Mouse (Mus musculus) kidney, adult 11 months (tissue): ENCODE results near the gene Pnpla1.

Experiments
- DNase-seq: peaks from one replicate; pipeline ENCODE4 v3.0.0; 2022

Pnpla1 gene

DNA sequence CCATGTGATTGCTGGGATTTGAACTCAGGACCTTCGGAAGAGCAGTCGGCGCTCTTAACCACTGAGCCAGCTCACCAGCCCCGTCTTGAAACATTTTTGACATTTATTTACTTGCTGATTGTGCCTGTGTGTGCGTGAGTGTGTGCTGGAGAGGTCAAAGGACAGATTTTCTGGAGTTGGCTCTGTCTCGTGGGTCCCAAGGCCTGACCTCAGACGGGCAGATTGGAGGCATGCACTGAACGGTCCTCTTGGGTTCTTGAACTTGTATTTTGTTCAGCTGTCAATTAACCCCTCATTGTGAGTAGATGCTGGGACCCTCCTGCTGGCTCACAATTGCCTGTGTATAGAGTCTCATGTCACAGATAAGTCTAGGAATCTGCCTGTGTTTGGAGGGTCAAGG lies 28.1 kb downstream of the Pnpla1 start:
- DNase-seq: no peak

GRCm38 (mm10) chr17:28894050-28894767 lies 36.0 kb downstream of the Pnpla1 start:
- no peak for DNase-seq

DNA sequence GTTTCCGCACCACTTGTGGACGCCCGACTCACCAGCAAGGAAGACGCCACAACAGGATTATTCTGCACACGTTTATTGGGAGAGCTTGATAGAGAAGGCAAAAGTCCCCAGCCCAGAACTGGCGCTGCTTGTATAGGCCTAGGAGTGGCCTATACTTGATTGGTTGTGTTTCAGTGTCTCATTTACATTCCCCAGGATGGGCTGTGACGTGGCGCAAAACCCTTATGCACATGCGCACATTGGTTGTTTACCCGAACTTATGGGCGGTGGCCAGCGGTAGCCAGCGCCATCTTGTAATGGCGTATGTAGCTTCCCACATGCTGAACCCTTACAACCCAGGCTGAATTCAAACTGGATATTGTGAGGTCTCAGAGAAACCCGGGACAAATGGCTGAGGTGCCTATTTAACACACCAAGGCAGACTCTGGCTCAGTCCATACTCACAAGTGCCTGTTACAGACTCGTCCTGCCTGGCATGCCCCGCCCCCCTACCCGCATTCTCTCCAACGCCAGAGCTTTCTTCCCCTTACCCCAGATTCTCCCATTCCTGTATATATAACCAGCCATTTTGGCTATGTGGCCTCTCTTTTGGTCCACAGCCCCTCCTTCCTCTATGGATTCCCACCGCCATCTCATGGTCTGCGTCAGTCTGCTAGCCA lies 37.1 kb downstream of the Pnpla1 start:
- no peak for DNase-seq

- no peak for DNase-seq
Observed at GRCm38 (mm10) chr17:28896095-28896780, 38.0 kb downstream of the Pnpla1 start.

DNA sequence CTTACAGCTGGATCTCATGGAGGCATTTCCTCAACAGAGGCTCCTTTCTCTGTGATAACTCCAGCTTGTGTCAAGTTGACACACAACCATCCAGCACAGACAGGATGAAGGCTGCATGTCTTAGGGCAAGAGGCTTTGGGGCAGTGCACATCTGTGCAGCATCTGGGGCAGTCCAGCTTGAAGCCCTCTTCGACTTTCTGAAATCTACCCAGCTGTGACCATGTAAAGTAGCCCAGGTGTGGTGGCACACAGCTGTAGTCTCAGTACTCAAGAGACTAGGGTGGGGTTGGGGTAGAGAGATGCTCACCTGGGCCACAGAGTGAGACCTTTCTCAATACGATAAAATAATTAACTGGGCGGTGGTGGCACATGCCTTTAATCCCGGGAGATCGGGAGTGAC lies 39.6 kb downstream of the Pnpla1 start:
- no peak for DNase-seq

DNA sequence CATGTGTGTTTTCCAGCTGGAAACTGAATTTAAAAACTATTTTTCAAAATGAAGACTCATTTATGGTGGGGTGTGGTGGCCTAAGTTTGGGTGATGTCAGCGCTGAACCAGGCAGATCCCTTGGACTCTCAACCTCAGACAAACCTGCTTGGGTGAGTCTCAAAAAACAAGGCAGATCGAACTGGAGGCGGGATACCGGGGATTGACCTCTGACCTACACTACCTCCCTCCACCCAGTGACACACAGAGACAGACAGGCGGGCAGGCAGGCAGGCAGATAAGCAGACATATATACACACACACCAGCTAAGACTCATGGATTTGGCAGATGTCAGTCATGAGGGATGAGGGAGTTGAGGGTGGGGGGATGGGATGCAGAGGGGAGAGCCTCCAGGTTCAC lies 40.0 kb downstream of the Pnpla1 start:
- DNase-seq: no peak

DNA sequence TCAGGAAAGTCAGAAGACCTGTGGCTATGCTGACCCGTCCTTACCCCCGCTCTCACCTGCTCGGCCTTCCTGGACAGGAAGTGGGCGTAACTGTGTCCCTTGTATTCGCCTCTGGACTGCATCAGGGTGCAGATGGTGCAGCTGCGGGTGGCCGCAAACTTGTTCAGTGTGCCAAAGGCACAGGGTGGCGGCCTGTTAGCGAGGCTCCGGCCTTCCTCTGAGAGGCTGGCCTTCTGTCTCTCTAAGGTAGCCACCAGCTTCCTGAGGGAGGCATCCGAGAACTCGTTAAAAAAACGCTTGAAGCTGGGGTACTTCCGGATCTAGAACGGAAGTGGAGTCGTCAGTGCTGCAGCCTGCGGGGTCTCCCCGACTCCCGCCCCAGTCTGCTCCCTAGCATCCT lies 41.2 kb downstream of the Pnpla1 start:
- no peak for DNase-seq

- DNase-seq: no peak
Observed at GRCm38 (mm10) chr17:28901559-28901958, 43.3 kb downstream of the Pnpla1 start.

DNA sequence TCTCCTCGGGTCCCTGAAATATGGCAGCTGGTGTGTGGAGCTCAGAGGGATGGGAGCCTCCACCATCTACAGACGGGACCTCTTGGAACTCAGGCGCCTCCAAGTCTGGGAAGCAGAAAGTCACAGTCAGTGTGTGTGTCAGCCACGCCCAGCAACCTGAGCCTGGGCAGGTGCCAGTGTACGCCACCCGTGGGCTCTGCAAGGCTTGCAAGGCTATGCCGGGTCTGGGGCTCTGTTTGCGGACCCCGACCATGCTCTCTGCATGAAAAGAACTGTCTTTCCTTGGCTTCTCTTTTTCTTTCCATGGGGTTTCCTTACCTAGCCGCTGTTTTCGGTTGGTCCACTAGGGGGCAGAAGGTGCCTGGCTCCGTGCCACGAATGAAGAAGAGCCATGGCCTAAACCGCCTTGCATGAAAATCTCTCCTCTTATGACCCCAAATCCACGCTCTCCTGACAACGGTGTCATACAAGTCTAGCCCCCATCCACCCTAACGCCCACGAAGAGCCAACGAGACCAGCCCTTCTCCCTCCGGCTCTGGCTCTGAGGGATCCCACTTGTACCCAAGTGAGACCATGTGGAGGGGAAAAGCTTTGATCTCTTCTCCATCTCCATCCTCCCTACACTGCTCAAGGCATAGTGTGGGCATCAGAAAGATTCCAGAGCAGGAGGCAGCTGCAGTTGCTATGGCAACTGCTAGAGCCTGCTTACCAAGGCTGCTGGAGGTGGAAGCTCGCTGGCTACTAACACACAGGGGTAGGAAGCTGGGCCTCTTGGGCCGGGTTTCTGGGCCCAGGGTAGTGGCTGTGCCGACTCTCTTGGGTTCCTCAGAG lies 46.5 kb downstream of the Pnpla1 start:
- peak; percentile 28 for DNase-seq

GRCm38 (mm10) chr17:28905377-28905916 lies 47.2 kb downstream of the Pnpla1 start:
- DNase-seq: no peak

DNA sequence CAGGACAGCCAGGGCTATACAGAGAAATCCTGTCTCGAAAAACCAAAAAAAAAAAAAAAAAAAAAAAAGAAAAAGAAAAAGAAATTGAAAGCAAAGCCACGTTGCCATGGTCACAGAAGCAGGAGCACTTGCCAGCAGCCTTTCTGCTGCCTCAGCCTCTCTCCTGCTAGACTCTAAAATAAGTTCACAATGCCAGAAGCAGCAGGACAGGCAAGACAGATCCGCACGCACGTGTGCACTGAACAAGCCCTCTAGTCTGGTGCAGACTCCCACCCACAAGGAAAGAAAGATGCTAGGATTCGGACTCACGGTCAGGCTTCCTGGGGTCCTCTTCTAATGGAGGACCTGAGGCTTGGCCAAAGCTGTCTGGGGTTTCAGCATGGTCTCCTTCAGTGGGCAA lies 49.7 kb downstream of the Pnpla1 start:
- no peak for DNase-seq

DNA sequence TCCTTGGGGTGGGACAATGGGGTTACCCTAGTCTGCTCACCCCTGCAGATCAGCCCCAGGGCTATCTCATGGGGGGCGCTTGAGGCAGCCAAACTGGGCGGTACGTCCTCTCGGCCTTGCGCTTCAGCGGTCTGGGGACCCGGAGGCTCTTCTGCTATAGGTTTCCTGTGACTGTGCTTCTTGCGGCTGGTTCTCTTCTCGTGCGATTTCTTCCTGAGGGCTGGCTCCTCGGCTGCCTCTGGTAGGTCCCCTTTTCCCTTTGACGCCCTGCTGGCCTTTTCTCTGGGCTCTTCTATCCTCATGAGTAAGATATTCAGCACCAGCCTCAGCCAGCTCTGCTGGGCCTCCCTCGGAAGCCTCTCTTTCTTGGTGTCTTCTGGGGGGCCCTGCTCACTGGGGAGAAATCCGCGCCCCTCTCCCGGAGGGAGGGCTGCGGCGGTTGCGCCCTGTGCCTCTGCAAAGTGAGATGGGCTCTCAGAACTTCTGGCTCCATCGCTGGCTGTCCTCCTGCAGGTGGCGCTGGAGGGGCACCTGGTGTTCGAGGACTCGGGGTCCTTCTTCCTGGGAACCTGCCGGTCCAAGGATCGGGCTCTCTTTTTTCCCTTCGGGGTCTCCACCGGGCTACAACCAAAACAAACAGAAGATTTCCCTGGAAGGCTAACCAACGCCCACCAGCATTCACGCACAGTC lies 51.2 kb downstream of the Pnpla1 start:
- DNase-seq: peak; percentile 42

GRCm38 (mm10) chr17:28910139-28910538 lies 51.9 kb downstream of the Pnpla1 start:
- DNase-seq: peak; percentile 45

GRCm38 (mm10) chr17:28913200-28913599 lies 55.0 kb downstream of the Pnpla1 start:
- peak; percentile 75 for DNase-seq

GRCm38 (mm10) chr17:28913940-28914339 lies 55.7 kb downstream of the Pnpla1 start:
- no peak for DNase-seq

DNA sequence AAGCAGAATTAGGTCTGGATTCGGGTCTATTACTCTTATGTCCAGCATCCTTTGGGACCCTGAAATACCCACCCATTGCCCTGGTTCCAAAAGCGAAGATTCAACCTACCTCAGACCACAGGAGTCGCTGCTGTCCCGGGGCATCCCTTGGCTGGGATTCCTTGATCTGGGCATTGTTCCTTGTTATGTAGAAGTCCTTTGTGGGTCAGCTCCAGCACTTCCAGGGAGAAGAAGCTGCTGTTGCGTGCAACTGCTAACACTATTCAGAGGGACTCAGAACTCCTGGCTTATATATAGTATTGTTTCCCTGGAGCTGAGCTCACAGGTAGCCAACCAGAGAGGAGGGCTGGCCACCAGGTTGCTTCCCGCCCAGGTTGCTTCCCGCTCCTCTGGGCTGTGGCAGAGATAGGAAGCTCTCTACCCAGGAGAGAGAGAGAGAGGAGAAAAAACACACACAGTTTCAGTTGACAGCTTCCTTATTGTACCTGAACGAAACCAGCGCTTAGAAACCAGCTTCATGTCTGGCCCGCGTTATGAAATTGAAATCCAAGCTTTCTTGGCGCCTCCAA lies 56.9 kb downstream of the Pnpla1 start, which contains the start of gene 4930539E08Rik:
Gene 4930539E08Rik, minus strand, starts transcription at position 265 of the 569 bp plus-strand sequence.
- no peak for DNase-seq

DNA sequence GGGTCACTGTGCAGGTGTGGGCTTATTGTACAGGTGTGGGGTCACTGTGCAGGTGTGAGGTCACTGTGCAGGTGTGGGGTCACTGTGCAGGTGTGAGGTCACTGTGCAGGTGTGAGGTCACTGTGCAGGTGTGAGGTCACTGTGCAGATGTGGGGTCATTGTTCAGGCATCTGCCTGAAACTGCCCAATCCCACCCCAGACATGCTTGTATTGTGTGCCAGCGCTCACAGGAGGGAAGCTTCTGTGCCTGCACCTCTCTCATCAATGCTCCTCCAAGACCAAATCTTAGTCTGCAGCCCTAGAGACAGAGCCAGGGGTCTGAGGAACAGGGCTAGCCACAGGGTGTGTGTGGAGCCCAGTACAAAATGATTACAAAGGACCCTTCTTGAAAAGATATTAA lies 58.3 kb downstream of the Pnpla1 start:
- no peak for DNase-seq

- no peak for DNase-seq
Observed at GRCm38 (mm10) chr17:28921086-28921485, 62.9 kb downstream of the Pnpla1 start.

- no peak for DNase-seq
Observed at GRCm38 (mm10) chr17:28922096-28922495, 63.9 kb downstream of the Pnpla1 start.

DNA sequence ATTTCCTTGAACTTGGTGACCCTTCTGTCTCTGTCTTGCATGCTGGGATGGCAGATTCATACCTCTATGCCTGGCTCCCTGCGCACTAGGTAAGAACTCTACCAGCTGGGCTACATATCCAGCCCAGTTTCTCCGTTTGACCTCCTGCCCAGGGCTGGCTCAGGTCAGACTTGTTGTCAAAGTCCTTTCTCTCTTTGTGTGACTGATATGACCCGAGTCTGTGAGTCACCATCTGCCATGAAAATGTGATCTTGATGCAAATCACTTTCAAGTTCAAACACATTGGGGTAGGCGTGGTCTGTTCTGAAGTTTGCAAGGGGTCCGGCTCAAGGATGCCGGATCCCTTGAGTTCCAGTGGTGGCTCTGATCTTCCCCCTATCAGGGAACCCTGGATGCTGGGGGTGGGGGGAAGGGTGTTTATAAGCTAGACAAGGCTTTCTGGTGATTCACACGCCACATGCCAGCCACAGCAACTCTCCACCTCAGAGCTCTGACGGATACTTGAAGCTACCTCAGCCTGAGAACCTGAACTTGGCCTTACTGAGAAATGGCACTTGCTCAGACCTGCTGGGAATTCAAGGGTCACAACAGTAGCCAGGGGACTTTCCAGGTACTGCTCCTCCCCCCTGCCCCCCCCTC lies 66.9 kb downstream of the Pnpla1 start:
- no peak for DNase-seq

GRCm38 (mm10) chr17:28926380-28926779 lies 68.2 kb downstream of the Pnpla1 start:
- peak; percentile 70 for DNase-seq
